Mouse (Mus musculus) monocyte, adult 2 months (primary cell): ENCODE measurements around the gene Fam171b.

ENCODE experiments used
- DNase-seq, 2 experiments: peaks; one replicate each; pipeline ENCODE4 v3.0.0; 2022; ENCODE audit warnings: low spot score in 2 of 2, low read depth in 1 of 2

Gene Fam171b

GRCm38 (mm10) chr2:83883850-83884420, 71.5 kb downstream of the Fam171b start:
- no peak for DNase-seq

GRCm38 (mm10) chr2:83893701-83894100, 81.3 kb downstream of the Fam171b start:
- no peak for DNase-seq

GRCm38 (mm10) chr2:83901896-83902540, 89.6 kb downstream of the Fam171b start:
- DNase-seq = no peak

- peak in 1 of 2 experiments; percentile 21 for DNase-seq
Observed at GRCm38 (mm10) chr2:83929478-83930088, 117.1 kb downstream of the Fam171b start.
